Mouse (Mus musculus) stomach, embryonic 15.5 days (tissue): ENCODE measurements around the gene Gm21954. TPM values are rescaled to one million over a fixed set of nuclear protein-coding genes. Genes with fewer than 3 reads are reported as not detected.
A peak's percentile ranks its signal among the peaks of the same experiment; 100 is the strongest.

Source experiments
- ATAC-seq: fragments of 200-750 bp; cut with Nextera tagmentation; 2 replicates; pipeline ENCODE4 v1.8.0; 2017; ENCODE audit warnings: low read depth, moderate number of reproducible peaks, moderate TSS enrichment; ENCODE audit not compliant: insufficient read depth, low FRiP score
- H3K27ac ChIP-seq: fragments of 300-500 bp; sonication (generic); 2 replicates; pipeline ENCODE4 v1.5.1; 2015; ENCODE audit warnings: mild to moderate bottlenecking, inconsistent platforms
- H3K27me3 ChIP-seq: fragments of 300-500 bp; sonication (generic); replicated peaks from 2 replicates; pipeline ENCODE4 v1.6.1; 2015; ENCODE audit warnings: inconsistent platforms
- H3K36me3 ChIP-seq: fragments of 300-500 bp; sonication (generic); 2 replicates; pipeline ENCODE4 v1.6.1; 2015; ENCODE audit warnings: inconsistent platforms
- H3K4me1 ChIP-seq: fragments of 300-500 bp; sonication (generic); 2 replicates; pipeline ENCODE4 v1.6.1; 2015; ENCODE audit warnings: inconsistent platforms
- H3K4me2 ChIP-seq: fragments of 300-500 bp; sonication (generic); 2 replicates; pipeline ENCODE4 v1.6.1; 2015; ENCODE audit warnings: mild to moderate bottlenecking, inconsistent platforms
- H3K4me3 ChIP-seq: fragments of 300-500 bp; sonication (generic); replicated peaks from 2 replicates; pipeline ENCODE4 v1.5.1; 2015; ENCODE audit warnings: inconsistent platforms
- H3K9ac ChIP-seq: fragments of 300-500 bp; sonication (generic); 2 replicates; pipeline ENCODE4 v1.6.1; 2015; ENCODE audit warnings: inconsistent platforms
- H3K9me3 ChIP-seq: fragments of 300-500 bp; sonication (generic); 2 replicates; pipeline ENCODE4 v1.6.1; 2016; ENCODE audit warnings: inconsistent platforms
- WGBS: fragments of 180-500 bp; shearing (Covaris S2); methylation state at CpG from one replicate; pipeline ENCODE4 v1.1.7; 2015; 5-methylcytosine and 5-hydroxymethylcytosine counted together
- polyA plus RNA-seq: library from polyadenylated mRNA; unstranded; fragments of >200 nt; fragmentation: Nextera tagmentation; extraction: Ambion mirVana; gene quantifications from 2 replicates; pipeline ENCODE4 v1.2.1, GENCODE M21; 2015

The Gm21954 gene
- not detected in 2 replicates for polyA plus RNA-seq

GRCm38 (mm10) chr3:55472110-55472509 lies at the start of gene Gm21954:
Gene Gm21954 (minus strand): TSS chr3:55472210.
- ATAC-seq = no peak
- no peak within 1 kb of the TSS for H3K4me3 ChIP-seq
- 83% methylated on average over 2 of the region's 2 CpGs for WGBS
- H3K9ac ChIP-seq = no peak within 1 kb of the TSS
- H3K4me2 ChIP-seq = no peak within 1 kb of the TSS
- H3K9me3 ChIP-seq = no peaks in the 10 kb centered on the region
- H3K4me1 ChIP-seq = no peaks in the 10 kb centered on the region
- H3K27me3 ChIP-seq = no peaks in the 10 kb centered on the region
- no peaks in the 10 kb centered on the region for H3K36me3 ChIP-seq
- no peak within 1 kb of the TSS for H3K27ac ChIP-seq

DNA sequence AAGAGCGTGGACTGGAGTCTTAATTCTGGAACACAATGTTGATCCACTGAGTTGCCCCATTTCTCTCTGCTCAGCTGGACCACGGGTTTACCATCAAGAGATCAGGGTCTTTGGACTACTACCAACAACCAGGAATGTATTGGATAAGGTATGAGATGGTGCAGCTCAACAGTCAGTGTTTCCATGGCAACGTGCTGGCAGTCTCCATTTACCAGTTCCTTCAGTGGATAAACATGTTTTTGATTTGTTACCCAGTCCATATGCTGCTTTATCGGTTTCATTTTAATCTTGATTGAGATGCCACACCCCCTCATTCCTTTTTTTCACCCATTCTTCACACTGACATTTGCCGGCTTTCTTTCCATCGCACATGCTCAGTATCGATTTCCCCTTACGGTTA lies 49.8 kb upstream of the Gm21954 start:
- Histone ChIP-seq H3K36me3 (no peaks in the 10 kb centered on the region), H3K9me3 (no peaks in the 10 kb centered on the region), H3K27ac (no peak overlapping the region), H3K9ac (no peak overlapping the region), H3K4me1 (0 out of 2 replicates have a peak, but pooled peaks cover 5% of the 10 kb centered on the region), H3K27me3 (no peaks in the 10 kb centered on the region), H3K4me2 (no peak overlapping the region), H3K4me3 (no peak overlapping the region)
- no peak for ATAC-seq
- WGBS = 73% methylated on average over 8 of the region's 8 CpGs

GRCm38 (mm10) chr3:55520240-55521180 lies 48.5 kb upstream of the Gm21954 start:
- Histone ChIP-seq H3K27me3 (no peaks in the 10 kb centered on the region), H3K4me1 (0 out of 2 replicates have a peak, but pooled peaks cover 5% of the 10 kb centered on the region), H3K9me3 (no peaks in the 10 kb centered on the region), H3K4me3 (no peak overlapping the region), H3K36me3 (no peaks in the 10 kb centered on the region), H3K27ac (no peak overlapping the region), H3K9ac (no peak overlapping the region), H3K4me2 (no peak overlapping the region)
- no peak for ATAC-seq
- WGBS = 32% methylated on average over 12 of the region's 12 CpGs

GRCm38 (mm10) chr3:55517454-55518014 lies 45.5 kb upstream of the Gm21954 start:
- Histone ChIP-seq H3K36me3 (no peaks in the 10 kb centered on the region), H3K27me3 (no peaks in the 10 kb centered on the region), H3K9me3 (no peaks in the 10 kb centered on the region), H3K9ac (no peak overlapping the region), H3K4me3 (peak overlapping the region; percentile 28), H3K27ac (no peak overlapping the region), H3K4me2 (peak overlapping the region; percentile 48), H3K4me1 (no peaks in the 10 kb centered on the region)
- ATAC-seq = no peak
- 32% methylated on average over 17 of the region's 17 CpGs for WGBS

DNA sequence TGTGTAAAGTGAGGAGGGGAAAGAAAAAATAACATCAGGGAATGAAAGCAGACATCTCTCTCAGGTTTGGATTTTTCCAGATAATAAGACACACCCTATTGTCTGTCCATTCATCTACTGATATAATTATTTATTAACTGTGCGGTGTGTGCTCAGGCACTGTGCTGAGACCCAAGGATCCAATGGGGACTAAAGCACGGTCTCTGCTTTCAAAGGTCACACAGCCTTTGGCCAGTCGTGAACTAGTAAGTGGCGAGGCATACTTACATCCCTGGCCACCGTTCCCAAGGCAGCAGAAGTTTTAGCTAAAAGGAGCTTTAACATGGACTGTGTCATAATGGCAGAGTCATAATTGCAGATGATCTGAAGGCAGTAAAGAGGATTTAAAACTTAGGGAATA lies 44.0 kb upstream of the Gm21954 start:
- H3K4me1 ChIP-seq = no peaks in the 10 kb centered on the region
- no peaks in the 10 kb centered on the region for H3K27me3 ChIP-seq
- no peak overlapping the region for H3K27ac ChIP-seq
- no peak overlapping the region for H3K4me3 ChIP-seq
- H3K4me2 ChIP-seq = no peak overlapping the region
- 78% methylated on average over 5 of the region's 5 CpGs for WGBS
- H3K9ac ChIP-seq = no peak overlapping the region
- H3K9me3 ChIP-seq = no peaks in the 10 kb centered on the region
- H3K36me3 ChIP-seq = no peaks in the 10 kb centered on the region
- ATAC-seq = no peak

DNA sequence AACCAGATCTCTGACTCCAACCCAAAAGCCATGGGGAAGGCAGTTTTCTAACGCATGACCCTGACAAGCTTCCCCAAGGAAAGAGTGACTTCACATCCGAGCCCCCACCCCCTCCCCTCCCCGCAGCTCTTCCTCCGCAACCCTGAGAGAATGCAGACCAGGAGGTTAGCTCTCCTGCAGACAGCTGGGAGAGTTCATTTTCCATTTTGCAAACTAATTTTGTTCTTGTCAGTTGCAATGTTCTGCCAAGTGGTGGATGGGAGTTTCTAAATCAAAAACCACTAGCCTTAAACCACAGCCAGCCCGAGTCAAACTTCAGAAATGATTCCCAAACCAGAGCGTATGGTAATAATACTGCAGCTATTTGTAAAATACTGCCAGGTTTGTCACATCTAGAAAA lies 39.6 kb upstream of the Gm21954 start:
- no peaks in the 10 kb centered on the region for H3K36me3 ChIP-seq
- WGBS = 34% methylated on average over 6 of the region's 6 CpGs
- peak; percentile 66; the same call in 1 of the 2 replicates for ATAC-seq

GRCm38 (mm10) chr3:55510198-55510597 lies 38.2 kb upstream of the Gm21954 start:
- no peak for ATAC-seq
- Histone ChIP-seq H3K9ac (no peak overlapping the region), H3K36me3 (no peaks in the 10 kb centered on the region), H3K27me3 (no peaks in the 10 kb centered on the region), H3K27ac (no peak overlapping the region), H3K9me3 (no peaks in the 10 kb centered on the region), H3K4me3 (no peak overlapping the region), H3K4me1 (no peaks in the 10 kb centered on the region), H3K4me2 (no peak overlapping the region)
- 65% methylated on average over 7 of the region's 7 CpGs for WGBS

More for the DNA sequence above, 39.6 kb upstream of the Gm21954 start:
- Histone ChIP-seq H3K9ac (no peak overlapping the region), H3K27ac (no peak overlapping the region), H3K9me3 (no peaks in the 10 kb centered on the region), H3K4me3 (no peak overlapping the region), H3K4me2 (no peak overlapping the region), H3K4me1 (no peaks in the 10 kb centered on the region), H3K27me3 (no peaks in the 10 kb centered on the region)

DNA sequence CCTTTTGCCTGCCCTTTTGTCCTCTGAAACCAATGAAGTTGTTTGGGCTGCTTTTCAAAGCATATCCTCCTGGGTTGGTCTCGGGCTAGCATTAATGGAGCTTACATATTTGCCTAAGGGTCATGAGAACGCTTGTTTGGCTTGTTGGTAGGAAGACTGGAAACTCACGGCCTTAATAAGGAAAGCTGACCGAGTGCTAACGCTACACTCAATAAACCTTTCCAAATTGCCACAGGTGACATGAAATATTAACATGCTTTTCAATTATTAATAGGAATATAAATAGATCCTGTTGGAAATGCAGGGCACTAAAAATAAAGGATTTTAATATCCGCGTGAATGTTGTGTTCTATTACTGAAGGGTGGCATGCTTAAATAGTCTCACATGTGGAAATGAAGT lies 27.3 kb upstream of the Gm21954 start:
- H3K9me3 ChIP-seq = no peaks in the 10 kb centered on the region
- ATAC-seq = no peak
- H3K9ac ChIP-seq = no peak overlapping the region
- 83% methylated on average over 7 of the region's 7 CpGs for WGBS
- no peaks in the 10 kb centered on the region for H3K36me3 ChIP-seq
- H3K27me3 ChIP-seq = no peaks in the 10 kb centered on the region
- no peak overlapping the region for H3K4me2 ChIP-seq
- H3K4me3 ChIP-seq = no peak overlapping the region
- H3K4me1 ChIP-seq = no peaks in the 10 kb centered on the region
- H3K27ac ChIP-seq = no peak overlapping the region

DNA sequence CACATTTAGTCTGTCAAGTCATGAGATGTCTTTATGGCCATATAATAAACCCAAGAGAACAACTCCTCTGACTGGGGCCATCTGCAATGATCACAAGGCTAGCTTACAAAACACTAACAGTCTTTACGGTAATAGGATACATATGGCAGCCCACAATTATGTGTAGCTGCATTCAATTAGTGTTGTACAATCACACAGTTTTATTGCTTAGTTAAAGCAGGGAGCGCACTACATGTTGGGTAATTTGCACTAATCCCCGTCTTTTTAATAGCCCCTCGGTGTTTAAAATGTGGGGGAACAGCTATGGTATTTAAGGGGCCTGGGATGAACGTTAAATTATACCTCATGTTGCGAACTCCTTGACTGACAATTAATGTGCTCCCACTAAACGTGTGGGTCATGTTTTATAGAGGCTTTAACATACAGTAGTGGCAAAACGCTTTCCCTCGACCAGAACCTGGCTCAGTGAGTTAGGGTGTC lies 24.5 kb upstream of the Gm21954 start:
- no peak overlapping the region for H3K4me2 ChIP-seq
- H3K4me3 ChIP-seq = no peak overlapping the region
- no peaks in the 10 kb centered on the region for H3K36me3 ChIP-seq
- ATAC-seq = no peak
- H3K9ac ChIP-seq = no peak overlapping the region
- WGBS = 81% methylated on average over 9 of the region's 9 CpGs
- H3K4me1 ChIP-seq = no peaks in the 10 kb centered on the region
- no peaks in the 10 kb centered on the region for H3K27me3 ChIP-seq
- H3K27ac ChIP-seq = no peak overlapping the region
- no peaks in the 10 kb centered on the region for H3K9me3 ChIP-seq

DNA sequence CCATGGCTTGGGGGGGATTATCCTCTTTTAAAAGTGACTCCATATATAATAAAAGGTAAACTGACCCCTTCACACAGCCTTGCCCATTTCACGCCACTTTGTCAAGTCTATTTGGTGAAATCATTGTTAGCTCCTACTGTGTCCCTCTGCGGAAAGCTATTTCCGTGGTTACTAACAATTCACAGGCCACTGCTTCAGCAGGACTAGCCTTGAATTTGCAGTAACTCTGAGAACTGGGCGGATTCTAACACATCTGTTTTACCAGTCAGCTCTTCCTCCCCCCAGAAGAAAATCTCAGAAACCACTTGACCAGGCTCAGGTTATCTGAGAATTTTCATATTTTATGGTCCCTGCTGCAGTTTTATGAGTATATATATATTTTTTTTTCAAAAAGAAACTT lies 23.9 kb upstream of the Gm21954 start:
- no peak for ATAC-seq
- WGBS = 67% methylated on average over 4 of the region's 4 CpGs

GRCm38 (mm10) chr3:55495231-55495630 lies 23.2 kb upstream of the Gm21954 start:
- H3K4me1 ChIP-seq = no peaks in the 10 kb centered on the region

More for the DNA sequence above, 23.9 kb upstream of the Gm21954 start:
- H3K36me3 ChIP-seq = no peaks in the 10 kb centered on the region
- no peak overlapping the region for H3K4me3 ChIP-seq
- H3K4me2 ChIP-seq = no peak overlapping the region
- no peak overlapping the region for H3K27ac ChIP-seq
- no peaks in the 10 kb centered on the region for H3K27me3 ChIP-seq
- H3K9ac ChIP-seq = no peak overlapping the region
- H3K9me3 ChIP-seq = no peaks in the 10 kb centered on the region
- H3K4me1 ChIP-seq = no peaks in the 10 kb centered on the region

GRCm38 (mm10) chr3:55494348-55494747 lies 22.3 kb upstream of the Gm21954 start:
- 53% methylated on average over 4 of the region's 4 CpGs for WGBS
- Histone ChIP-seq H3K4me1 (no peaks in the 10 kb centered on the region), H3K9ac (no peak overlapping the region), H3K4me2 (no peak overlapping the region), H3K27ac (no peak overlapping the region), H3K27me3 (no peaks in the 10 kb centered on the region), H3K36me3 (no peaks in the 10 kb centered on the region), H3K4me3 (no peak overlapping the region), H3K9me3 (no peaks in the 10 kb centered on the region)
- ATAC-seq = no peak

More at GRCm38 (mm10) chr3:55495231-55495630, 23.2 kb upstream of the Gm21954 start:
- no peak overlapping the region for H3K9ac ChIP-seq
- no peak overlapping the region for H3K27ac ChIP-seq
- no peaks in the 10 kb centered on the region for H3K27me3 ChIP-seq
- H3K36me3 ChIP-seq = no peaks in the 10 kb centered on the region
- WGBS = 85% methylated on average over 7 of the region's 7 CpGs
- H3K9me3 ChIP-seq = no peaks in the 10 kb centered on the region
- no peak overlapping the region for H3K4me2 ChIP-seq
- no peak overlapping the region for H3K4me3 ChIP-seq
- no peak for ATAC-seq
